Mouse (Mus musculus) midbrain, postnatal 0 days (tissue): ENCODE results near the gene Znhit3. TPM values are rescaled to one million over a fixed set of nuclear protein-coding genes. Genes with fewer than 3 reads are reported as not detected.
A peak's percentile ranks its signal among the peaks of the same experiment; 100 is the strongest.

Experiments used
- ATAC-seq: fragments of 200-750 bp; cut with Nextera tagmentation; 2 replicates; pipeline ENCODE4 v1.8.0; 2017; ENCODE audit warnings: moderate number of reproducible peaks, mild to moderate bottlenecking, moderate TSS enrichment, moderate library complexity; ENCODE audit not compliant: low FRiP score
- DNase-seq: peaks from one replicate; pipeline ENCODE4 v3.0.0-alpha.2; 2015; ENCODE audit warnings: low spot score
- H3K27ac ChIP-seq: fragments of 300-500 bp; sonication (generic); 2 replicates; pipeline ENCODE4 v1.5.1; 2014; ENCODE audit warnings: low read depth, mild to moderate bottlenecking, low read length, mixed read lengths
- H3K27me3 ChIP-seq: fragments of 300-500 bp; sonication (generic); 2 replicates; pipeline ENCODE4 v1.6.1; 2014; ENCODE audit warnings: low read length, control low read depth, mixed read lengths; ENCODE audit not compliant: insufficient read depth
- H3K36me3 ChIP-seq: fragments of 300-500 bp; sonication (generic); 2 replicates; pipeline ENCODE4 v1.6.1; 2014; ENCODE audit warnings: low read length, control low read depth, mixed read lengths; ENCODE audit not compliant: insufficient read depth
- H3K4me1 ChIP-seq: fragments of 300-500 bp; sonication (generic); 2 replicates; pipeline ENCODE4 v1.6.1; 2014; ENCODE audit warnings: mild to moderate bottlenecking, control low read depth, antibody characterized with exemption, low read length, mixed read lengths; ENCODE audit not compliant: insufficient read depth
- H3K4me2 ChIP-seq: fragments of 300-500 bp; sonication (generic); 2 replicates; pipeline ENCODE4 v1.6.1; 2014; ENCODE audit warnings: low read depth, mild to moderate bottlenecking, low read length, mixed read lengths; ENCODE audit not compliant: poor library complexity, severe bottlenecking
- H3K4me3 ChIP-seq: fragments of 300-500 bp; sonication (generic); 2 replicates; pipeline ENCODE4 v1.5.1; 2014; ENCODE audit warnings: low read depth, mild to moderate bottlenecking, low read length, moderate library complexity
- H3K9ac ChIP-seq: fragments of 300-500 bp; sonication (generic); replicated peaks from 2 replicates; pipeline ENCODE4 v1.6.1; 2014; ENCODE audit warnings: mild to moderate bottlenecking, low read length, moderate library complexity, mixed read lengths; ENCODE audit not compliant: poor library complexity, severe bottlenecking
- H3K9me3 ChIP-seq: fragments of 300-500 bp; sonication (generic); 2 replicates; pipeline ENCODE4 v1.6.1; 2016; ENCODE audit warnings: low read length, control low read depth
- CTCF ChIP-seq: IDR thresholded peaks from 2 replicates; pipeline ENCODE4 v1.5.1; 2016; ENCODE audit warnings: antibody characterized with exemption, mild to moderate bottlenecking
- WGBS: fragments of 180-500 bp; shearing (Covaris S2); extraction: QIAGEN DNeasy Blood & Tissue Kit; methylation state at CpG from one replicate; pipeline ENCODE4 v1.1.7; 2014; 5-methylcytosine and 5-hydroxymethylcytosine counted together
- polyA plus RNA-seq: library from polyadenylated mRNA; unstranded; fragments of >200 nt; fragmentation: Nextera tagmentation; extraction: Ambion mirVana; gene quantifications from 2 replicates; pipeline ENCODE4 v1.2.1, GENCODE M21; 2015
- total RNA-seq: library from RNA; depleted of rRNA; stranded (reverse); fragments of >200 nt; gene quantifications from 2 replicates; pipeline ENCODE4 v1.2.3, GENCODE M21; 2014

The Znhit3 gene
- total and polyA plus RNA-seq, 2 experiments from 2014 or later, result 36.0 to 79.7 TPM

GRCm38 (mm10) chr11:84952611-84953010 is 36.4 kb upstream of the Znhit3 start:
- no peaks in the 10 kb centered on the region for H3K36me3 ChIP-seq
- 26% methylated on average over 2 of the region's 2 CpGs for WGBS
- H3K9me3 ChIP-seq, result no peaks in the 10 kb centered on the region
- no peak overlapping the region for H3K4me2 ChIP-seq
- H3K4me1 ChIP-seq, result no peaks in the 10 kb centered on the region
- no peak overlapping the region for H3K9ac ChIP-seq
- ATAC-seq (no peak), DNase-seq (no peak)
- H3K4me3 ChIP-seq, result no peak overlapping the region
- TF ChIP-seq CTCF, result no peak
- H3K27me3 ChIP-seq, result peaks cover 16% of the 10 kb centered on the region; the same call in 1 of the 2 replicates
- no peak overlapping the region for H3K27ac ChIP-seq

GRCm38 (mm10) chr11:84948526-84948925 is 32.4 kb upstream of the Znhit3 start:
- H3K4me2 ChIP-seq, result no peak overlapping the region
- no peak overlapping the region for H3K9ac ChIP-seq
- no peak overlapping the region for H3K4me3 ChIP-seq
- H3K27ac ChIP-seq, result no peak overlapping the region
- H3K36me3 ChIP-seq, result no peaks in the 10 kb centered on the region
- H3K27me3 ChIP-seq, result no peaks in the 10 kb centered on the region
- no peak for DNase-seq
- WGBS, result 47% methylated on average over 3 of the region's 3 CpGs
- H3K9me3 ChIP-seq, result no peaks in the 10 kb centered on the region
- no peak for ATAC-seq
- no peak for TF ChIP-seq CTCF
- 0 out of 2 replicates have a peak, but pooled peaks cover 3% of the 10 kb centered on the region for H3K4me1 ChIP-seq

- ATAC-seq, result no peak
- WGBS, result 27% methylated on average over 3 of the region's 3 CpGs
These were observed 31.9 kb upstream of the Znhit3 start for GRCm38 (mm10) chr11:84948114-84948513.

GRCm38 (mm10) chr11:84947206-84947605 is 31.0 kb upstream of the Znhit3 start:
- Histone ChIP-seq H3K4me3 (no peak overlapping the region), H3K4me1 (peaks cover 3% of the 10 kb centered on the region; the same call in 1 of the 2 replicates), H3K4me2 (no peak overlapping the region), H3K27me3 (no peaks in the 10 kb centered on the region; the same call in 1 of the 2 replicates), H3K27ac (no peak overlapping the region), H3K9me3 (no peaks in the 10 kb centered on the region), H3K36me3 (no peaks in the 10 kb centered on the region), H3K9ac (no peak overlapping the region)
- no peak for TF ChIP-seq CTCF
- DNase-seq (peak; percentile 70), ATAC-seq (no peak)
- 45% methylated on average over 6 of the region's 6 CpGs for WGBS

More at GRCm38 (mm10) chr11:84948114-84948513, 31.9 kb upstream of the Znhit3 start:
- Histone ChIP-seq H3K27ac (no peak overlapping the region), H3K4me2 (no peak overlapping the region), H3K4me3 (no peak overlapping the region), H3K9ac (no peak overlapping the region), H3K36me3 (no peaks in the 10 kb centered on the region), H3K27me3 (no peaks in the 10 kb centered on the region; the same call in 1 of the 2 replicates), H3K4me1 (peaks cover 3% of the 10 kb centered on the region; the same call in 1 of the 2 replicates), H3K9me3 (no peaks in the 10 kb centered on the region)
- DNase-seq, result no peak
- no peak for TF ChIP-seq CTCF

- TF ChIP-seq CTCF, result no peak
- no peak overlapping the region for H3K4me3 ChIP-seq
- H3K36me3 ChIP-seq, result no peaks in the 10 kb centered on the region
- no peaks in the 10 kb centered on the region for H3K9me3 ChIP-seq
- no peak for DNase-seq
- peaks cover 3% of the 10 kb centered on the region; the same call in 1 of the 2 replicates for H3K4me1 ChIP-seq
- H3K9ac ChIP-seq, result no peak overlapping the region
- H3K27me3 ChIP-seq, result no peaks in the 10 kb centered on the region; the same call in 1 of the 2 replicates
- WGBS, result 61% methylated on average over 3 of the region's 3 CpGs
- no peak for ATAC-seq
- H3K4me2 ChIP-seq, result no peak overlapping the region
- H3K27ac ChIP-seq, result no peak overlapping the region
These were observed 29.7 kb upstream of the Znhit3 start for GRCm38 (mm10) chr11:84945841-84946240.

GRCm38 (mm10) chr11:84944639-84945435 is 28.7 kb upstream of the Znhit3 start:
- TF ChIP-seq CTCF, result no peak
- Histone ChIP-seq H3K4me3 (no peak overlapping the region), H3K9me3 (no peaks in the 10 kb centered on the region), H3K4me2 (no peak overlapping the region), H3K27me3 (no peaks in the 10 kb centered on the region; the same call in 1 of the 2 replicates), H3K9ac (no peak overlapping the region), H3K36me3 (no peaks in the 10 kb centered on the region), H3K4me1 (peaks cover 3% of the 10 kb centered on the region; the same call in 1 of the 2 replicates), H3K27ac (no peak overlapping the region)
- 6% methylated on average over 12 of the region's 12 CpGs for WGBS
- DNase-seq (no peak), ATAC-seq (no peak)
